Mouse (Mus musculus): Measurements from ENCODE around the gene Jade1. TPM values are rescaled to one million over a fixed set of nuclear protein-coding genes. Genes with fewer than 3 reads are reported as not detected.

Gene Jade1
- total RNA-seq, 2 experiments from 2014 or later, result 39.6 to 46.6 TPM

- no peak for DNase-seq (ENCODE audit: low spot score in 2 of 2)
- intact Hi-C loops (cut with DNase I), result no loop called here
These were observed 17.4 kb downstream of the Jade1 start for GRCm38 (mm10) chr3:41572968-41573367.

- intact Hi-C loops (cut with DNase I), result no loop called here
- DNase-seq (ENCODE audit: low spot score in 2 of 2), result no peak
These were observed 18.7 kb downstream of the Jade1 start for GRCm38 (mm10) chr3:41574208-41574607.

- DNase-seq (ENCODE audit: low spot score in 2 of 2), result no peak
- intact Hi-C loops (cut with DNase I), result no loop called here
These were observed 19.3 kb downstream of the Jade1 start for GRCm38 (mm10) chr3:41574720-41575435.

- intact Hi-C loops (cut with DNase I), result no loop called here
- DNase-seq (ENCODE audit: low spot score in 2 of 2), result no peak
These were observed 20.4 kb downstream of the Jade1 start for GRCm38 (mm10) chr3:41575971-41576370.

- no peak for DNase-seq (ENCODE audit: low spot score in 2 of 2)
- intact Hi-C loops (cut with DNase I), result no loop called here
These were observed 21.7 kb downstream of the Jade1 start for GRCm38 (mm10) chr3:41577240-41577639.

- no peak for DNase-seq (ENCODE audit: low spot score in 2 of 2)
- intact Hi-C loops (cut with DNase I), result no loop called here
These were observed 24.3 kb downstream of the Jade1 start for GRCm38 (mm10) chr3:41579873-41580272.

- DNase-seq (ENCODE audit: low spot score in 2 of 2), result no peak
- intact Hi-C loops (cut with DNase I), result no loop called here
These were observed 25.1 kb downstream of the Jade1 start for GRCm38 (mm10) chr3:41580401-41581323.

- no peak for DNase-seq (ENCODE audit: low spot score in 2 of 2)
- intact Hi-C loops (cut with DNase I), result no loop called here
These were observed 25.9 kb downstream of the Jade1 start for GRCm38 (mm10) chr3:41581436-41581835.

GRCm38 (mm10) chr3:41582256-41582655 is 26.7 kb downstream of the Jade1 start:
- no peak for DNase-seq (ENCODE audit: low spot score in 2 of 2)
- intact Hi-C loops (cut with DNase I), result no loop called here

- intact Hi-C loops (cut with DNase I), result no loop called here
- DNase-seq (ENCODE audit: low spot score in 2 of 2), result no peak
These were observed 27.6 kb downstream of the Jade1 start for GRCm38 (mm10) chr3:41583092-41583491.

GRCm38 (mm10) chr3:41583621-41584020 is 28.1 kb downstream of the Jade1 start:
- no peak for DNase-seq (ENCODE audit: low spot score in 2 of 2)
- intact Hi-C loops (cut with DNase I), result no loop called here

- no peak for DNase-seq (ENCODE audit: low spot score in 2 of 2)
- intact Hi-C loops (cut with DNase I), result no loop called here
These were observed 30.0 kb downstream of the Jade1 start for GRCm38 (mm10) chr3:41585548-41585947.

GRCm38 (mm10) chr3:41586330-41586729 is 30.8 kb downstream of the Jade1 start:
- intact Hi-C loops (cut with DNase I), result no loop called here
- no peak for DNase-seq (ENCODE audit: low spot score in 2 of 2)

- intact Hi-C loops (cut with DNase I), result no loop called here
- DNase-seq (ENCODE audit: low spot score in 2 of 2), result no peak
These were observed 31.4 kb downstream of the Jade1 start for GRCm38 (mm10) chr3:41586917-41587316.

- intact Hi-C loops (cut with DNase I), result no loop called here
- no peak for DNase-seq (ENCODE audit: low spot score in 2 of 2)
These were observed 32.1 kb downstream of the Jade1 start for GRCm38 (mm10) chr3:41587588-41587987.

GRCm38 (mm10) chr3:41588495-41588894 is 33.0 kb downstream of the Jade1 start:
- intact Hi-C loops (cut with DNase I), result no loop called here

GRCm38 (mm10) chr3:41589246-41589914 is 33.8 kb downstream of the Jade1 start:
- no peak for DNase-seq (ENCODE audit: low spot score in 2 of 2)
- intact Hi-C loops (cut with DNase I), result no loop called here

More at GRCm38 (mm10) chr3:41588495-41588894, 33.0 kb downstream of the Jade1 start:
- DNase-seq (ENCODE audit: low spot score in 2 of 2), result no peak

- intact Hi-C loops (cut with DNase I), result no loop called here
- no peak for DNase-seq (ENCODE audit: low spot score in 2 of 2)
These were observed 34.5 kb downstream of the Jade1 start for GRCm38 (mm10) chr3:41589988-41590387.

GRCm38 (mm10) chr3:41590695-41591559 is 35.4 kb downstream of the Jade1 start:
- DNase-seq (ENCODE audit: low spot score in 2 of 2), result no peak
- intact Hi-C loops (cut with DNase I), result no loop called here

All from left cerebral cortex, postnatal 36 days (tissue).